Mouse (Mus musculus) ES-Bruce4 (cell line): Measurements from ENCODE around the gene Klhdc8a.

ENCODE experiments used
- CTCF ChIP-seq: IDR thresholded peaks from one replicate; pipeline ENCODE4 v1.8.1; 2011; ENCODE audit warnings: low read depth, low read length
- POLR2A ChIP-seq: IDR thresholded peaks from one replicate; pipeline ENCODE4 v1.8.1; 2011; ENCODE audit warnings: low read length; ENCODE audit not compliant: insufficient read depth

GRCm38 (mm10) chr1:132333675-132334141, 35.3 kb downstream of the Klhdc8a start:
- TF ChIP-seq CTCF, result no peak
- TF ChIP-seq POLR2A, result no peak
